Mouse (Mus musculus): ENCODE data around the gene Fyb2. TPM values are rescaled to one million over a fixed set of nuclear protein-coding genes. Genes with fewer than 3 reads are reported as not detected.

Fyb2 gene
- polyA plus RNA-seq, 1 experiment from 2014 or later, result 0.19 TPM

Other genes with a start within 250 kb of the Fyb2 start
- not detected in 2 replicates for gene C8b, start 147.1 kb upstream of the Fyb2 start, polyA plus RNA-seq (2015; fragmentation: Nextera tagmentation; extraction: Ambion mirVana)
- gene Gm17662, start 56.1 kb upstream of the Fyb2 start, polyA plus RNA-seq (2015; fragmentation: Nextera tagmentation; extraction: Ambion mirVana), result not detected in 2 replicates
- gene C8a, start 37.1 kb upstream of the Fyb2 start, polyA plus RNA-seq (2015; fragmentation: Nextera tagmentation; extraction: Ambion mirVana), result not detected in 2 replicates
- gene Prkaa2, start 196.4 kb downstream of the Fyb2 start, polyA plus RNA-seq (2015; fragmentation: Nextera tagmentation; extraction: Ambion mirVana), result 17.7 and 18.6 TPM in 2 replicates
- 71.7 and 102 TPM in 2 replicates for gene Plpp3, start 243.9 kb downstream of the Fyb2 start, polyA plus RNA-seq (2015; fragmentation: Nextera tagmentation; extraction: Ambion mirVana)

All from midbrain, embryonic 16.5 days (tissue).